Mouse (Mus musculus): ENCODE measurements at regions not wholly inside any gene's neighbourhood (a gene's known extent, or its start where the extent isn't known, plus 50 kb on each side); places are given as distances from the start of the nearest gene placed in this dataset.

GRCm38 (mm10) chr7:136150196-136150595 is 434.0 kb upstream of the Mki67 start:
- TF ChIP-seq CTCF (conservative IDR thresholded peaks at IDR 0.05; ENCODE audit: insufficient read depth, insufficient read length, low read depth, low read length) = no peak
- no peak for TF ChIP-seq POLR2A (IDR thresholded peaks at IDR 0.05; ENCODE audit: low read depth, low read length)
